Mouse (Mus musculus): ENCODE measurements around the gene Gm42372. TPM values are rescaled to one million over a fixed set of nuclear protein-coding genes. Genes with fewer than 3 reads are reported as not detected.
A peak's percentile ranks its signal among the peaks of the same experiment; 100 is the strongest.

Gene Gm42372
- polyA plus RNA-seq, 1 experiment from 2014 or later: 0.14 TPM

DNA sequence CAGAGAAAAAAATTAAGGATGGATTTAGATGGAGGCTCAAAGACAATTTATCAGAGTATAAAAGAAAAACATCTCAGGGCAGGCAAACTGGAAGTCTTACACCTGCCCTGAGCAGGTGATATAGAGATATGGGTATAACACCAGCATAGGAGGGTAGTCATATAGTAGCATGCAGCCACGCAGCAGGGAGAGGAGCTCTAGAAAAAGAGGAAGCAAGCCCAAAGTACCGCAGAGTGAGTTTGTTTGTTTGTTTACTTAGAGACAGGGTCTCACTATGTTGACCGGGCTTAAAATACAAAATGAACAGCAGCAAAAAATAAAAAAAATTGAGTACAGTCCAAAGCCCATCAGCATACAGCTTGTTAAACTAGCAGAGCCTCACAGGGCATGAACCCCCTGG, 11.7 kb upstream of the Gm42372 start:
- no peak overlapping the region for H3K9ac ChIP-seq
- H3K36me3 ChIP-seq: no peaks in the 10 kb centered on the region
- WGBS: 80% methylated on average over 3 of the region's 3 CpGs
- peaks cover 9% of the 10 kb centered on the region for H3K4me1 ChIP-seq (replicated peaks)
- H3K4me2 ChIP-seq: no peak overlapping the region
- peaks cover 12% of the 10 kb centered on the region for H3K9me3 ChIP-seq (replicated peaks)
- peak overlapping the region; percentile 28 for H3K27ac ChIP-seq (ENCODE audit: poor library complexity, severe bottlenecking)
- no peak overlapping the region for H3K4me3 ChIP-seq
- H3K27me3 ChIP-seq (replicated peaks): no peaks in the 10 kb centered on the region
- ATAC-seq (ENCODE audit: insufficient number of reproducible peaks, low FRiP score): no peak

DNA sequence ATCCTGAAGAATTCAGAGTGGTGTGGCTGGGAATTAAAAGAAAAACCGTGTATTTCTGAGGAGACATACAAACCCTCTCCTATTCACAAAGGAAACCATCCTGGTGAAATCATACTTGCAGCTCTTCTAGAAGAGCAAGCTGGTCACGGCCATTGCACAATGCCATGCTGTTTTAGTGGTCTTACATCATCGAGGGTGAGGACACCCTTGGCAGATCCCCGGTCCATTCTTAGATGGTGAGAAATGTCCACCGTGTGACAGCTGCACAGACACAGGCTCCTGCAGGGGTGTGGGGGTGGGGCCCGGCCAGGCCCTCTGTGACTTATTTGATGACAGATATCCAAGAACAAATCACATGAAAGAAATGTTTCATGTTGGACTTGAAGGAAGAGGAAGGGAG, 8.9 kb upstream of the Gm42372 start:
- WGBS: 30% methylated on average over 6 of the region's 6 CpGs
- H3K27ac ChIP-seq (ENCODE audit: poor library complexity, severe bottlenecking): peak overlapping the region; percentile 34; the same call in 1 of the 2 replicates
- no peaks in the 10 kb centered on the region for H3K36me3 ChIP-seq
- H3K27me3 ChIP-seq (replicated peaks): no peaks in the 10 kb centered on the region
- H3K9ac ChIP-seq: no peak overlapping the region
- 0 out of 2 replicates have a peak, but pooled peaks have one; percentile 54 for ATAC-seq (ENCODE audit: insufficient number of reproducible peaks, low FRiP score)
- H3K4me2 ChIP-seq: no peak overlapping the region
- peaks cover 13% of the 10 kb centered on the region for H3K4me1 ChIP-seq (replicated peaks)
- H3K9me3 ChIP-seq (replicated peaks): peaks cover 12% of the 10 kb centered on the region
- H3K4me3 ChIP-seq: no peak overlapping the region

- no peak for ATAC-seq (ENCODE audit: insufficient number of reproducible peaks, low FRiP score)
- H3K9ac ChIP-seq: no peak overlapping the region
- 43% methylated on average over 8 of the region's 8 CpGs for WGBS
Measured at GRCm38 (mm10) chr7:16976298-16976697, 6.6 kb upstream of the Gm42372 start.

GRCm38 (mm10) chr7:16978173-16978572, 4.7 kb upstream of the Gm42372 start:
- ATAC-seq (ENCODE audit: insufficient number of reproducible peaks, low FRiP score): no peak

More at GRCm38 (mm10) chr7:16976298-16976697, 6.6 kb upstream of the Gm42372 start:
- Histone ChIP-seq H3K27ac (ENCODE audit: poor library complexity, severe bottlenecking) (no peak overlapping the region), H3K27me3 (replicated peaks) (no peaks in the 10 kb centered on the region), H3K36me3 (no peaks in the 10 kb centered on the region), H3K4me2 (no peak overlapping the region), H3K4me1 (replicated peaks) (peaks cover 21% of the 10 kb centered on the region), H3K4me3 (no peak overlapping the region), H3K9me3 (replicated peaks) (no peaks in the 10 kb centered on the region)

DNA sequence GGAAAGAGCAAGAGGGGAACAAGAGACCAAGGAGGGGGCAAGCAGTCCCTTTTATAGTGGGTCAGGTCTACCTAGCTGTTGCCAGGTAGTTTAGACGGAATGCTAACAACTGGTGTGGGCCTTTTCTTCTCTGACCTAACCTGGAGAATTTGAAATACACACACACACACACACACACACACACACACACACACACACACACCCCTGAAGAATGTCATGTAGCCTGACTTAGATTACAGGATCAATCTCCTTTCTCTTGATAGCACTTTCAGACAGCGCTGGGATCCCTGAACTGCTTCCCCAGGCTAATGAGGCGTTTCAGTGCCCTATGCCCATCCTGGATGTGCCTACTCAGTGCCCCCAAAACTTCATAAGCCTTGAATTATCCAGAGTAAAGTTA, 4.3 kb upstream of the Gm42372 start:
- Histone ChIP-seq H3K4me1 (replicated peaks) (peaks cover 28% of the 10 kb centered on the region), H3K4me3 (no peak overlapping the region), H3K4me2 (no peak overlapping the region), H3K36me3 (no peaks in the 10 kb centered on the region), H3K9me3 (replicated peaks) (no peaks in the 10 kb centered on the region), H3K9ac (no peak overlapping the region), H3K27ac (ENCODE audit: poor library complexity, severe bottlenecking) (no peak overlapping the region), H3K27me3 (replicated peaks) (no peaks in the 10 kb centered on the region)
- WGBS: 93% methylated on average over 3 of the region's 3 CpGs
- ATAC-seq (ENCODE audit: insufficient number of reproducible peaks, low FRiP score): no peak

More at GRCm38 (mm10) chr7:16978173-16978572, 4.7 kb upstream of the Gm42372 start:
- peaks cover 27% of the 10 kb centered on the region for H3K4me1 ChIP-seq (replicated peaks)
- H3K36me3 ChIP-seq: no peaks in the 10 kb centered on the region
- H3K9ac ChIP-seq: no peak overlapping the region
- H3K27ac ChIP-seq (ENCODE audit: poor library complexity, severe bottlenecking): no peak overlapping the region
- no peaks in the 10 kb centered on the region for H3K9me3 ChIP-seq (replicated peaks)
- no peak overlapping the region for H3K4me3 ChIP-seq
- H3K27me3 ChIP-seq (replicated peaks): no peaks in the 10 kb centered on the region
- H3K4me2 ChIP-seq: no peak overlapping the region
- WGBS: 67% methylated on average over 6 of the region's 6 CpGs

DNA sequence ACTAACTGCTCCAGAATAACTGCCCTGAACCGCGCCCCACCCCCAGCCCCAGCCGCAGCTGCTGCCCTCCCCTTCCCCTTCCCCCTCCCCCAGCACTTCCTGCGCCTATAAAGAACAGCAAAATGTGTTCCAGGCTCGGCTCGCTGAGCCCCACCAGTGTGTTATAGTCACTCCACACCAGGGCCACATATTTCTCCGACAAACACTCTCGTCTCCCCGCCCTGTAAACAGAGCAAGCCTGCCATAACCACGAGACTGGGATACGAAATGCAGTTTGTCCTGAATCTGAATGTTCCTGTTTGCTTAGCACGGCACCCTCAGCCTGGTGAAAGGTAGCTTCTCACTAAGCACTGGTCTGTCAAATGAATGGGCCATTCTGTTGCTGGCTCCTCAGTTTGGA, 2.5 kb upstream of the Gm42372 start:
- peak overlapping the region; percentile 77 for H3K27ac ChIP-seq (ENCODE audit: poor library complexity, severe bottlenecking)
- WGBS: 3% methylated on average over 12 of the region's 12 CpGs
- H3K36me3 ChIP-seq: no peaks in the 10 kb centered on the region
- H3K27me3 ChIP-seq (replicated peaks): no peaks in the 10 kb centered on the region
- H3K4me3 ChIP-seq: peak overlapping the region; percentile 33
- H3K4me2 ChIP-seq: peak overlapping the region; percentile 62
- peak; percentile 66 for ATAC-seq (ENCODE audit: insufficient number of reproducible peaks, low FRiP score)
- no peaks in the 10 kb centered on the region for H3K9me3 ChIP-seq (replicated peaks)
- peaks cover 26% of the 10 kb centered on the region for H3K4me1 ChIP-seq (replicated peaks)
- H3K9ac ChIP-seq: peak overlapping the region; percentile 59

- Histone ChIP-seq H3K4me1 (replicated peaks) (peaks cover 48% of the 10 kb centered on the region), H3K27me3 (replicated peaks) (no peaks in the 10 kb centered on the region), H3K36me3 (no peaks in the 10 kb centered on the region), H3K27ac (ENCODE audit: poor library complexity, severe bottlenecking) (0 out of 2 replicates have a peak overlapping the region, but pooled peaks have one; percentile 33), H3K4me3 (no peak overlapping the region), H3K9me3 (replicated peaks) (0 out of 2 replicates have a peak, but pooled peaks cover 2% of the 10 kb centered on the region), H3K4me2 (no peak overlapping the region), H3K9ac (no peak overlapping the region)
- WGBS: 52% methylated on average over 7 of the region's 7 CpGs
- ATAC-seq (ENCODE audit: insufficient number of reproducible peaks, low FRiP score): no peak
Measured at GRCm38 (mm10) chr7:16987541-16988149, 4.8 kb downstream of the Gm42372 start.

DNA sequence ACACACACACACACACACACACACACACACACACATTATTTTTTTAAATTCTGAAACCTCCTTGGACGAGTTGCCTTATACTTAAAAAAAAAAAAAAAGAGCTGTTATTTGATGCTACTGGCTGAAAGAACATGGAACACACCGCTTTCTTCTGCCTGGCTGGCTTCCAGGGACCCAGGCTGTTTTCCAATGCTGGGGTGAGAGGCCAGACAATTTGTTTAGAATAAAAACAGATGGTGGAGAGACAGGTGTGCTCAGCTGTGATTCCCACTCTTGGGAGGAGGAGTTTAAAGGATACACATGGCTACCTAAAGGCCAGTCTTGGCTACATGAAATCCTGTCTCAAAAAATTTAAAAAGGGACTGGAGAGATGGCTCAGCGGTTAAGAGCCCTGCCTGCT, 5.5 kb downstream of the Gm42372 start:
- Histone ChIP-seq H3K9me3 (replicated peaks) (0 out of 2 replicates have a peak, but pooled peaks cover 2% of the 10 kb centered on the region), H3K9ac (no peak overlapping the region), H3K4me2 (no peak overlapping the region), H3K4me3 (no peak overlapping the region), H3K27me3 (replicated peaks) (no peaks in the 10 kb centered on the region), H3K27ac (ENCODE audit: poor library complexity, severe bottlenecking) (no peak overlapping the region), H3K36me3 (no peaks in the 10 kb centered on the region), H3K4me1 (replicated peaks) (peaks cover 44% of the 10 kb centered on the region)
- 53% methylated on average over 3 of the region's 3 CpGs for WGBS
- ATAC-seq (ENCODE audit: insufficient number of reproducible peaks, low FRiP score): no peak

GRCm38 (mm10) chr7:16990006-16990744, 7.3 kb downstream of the Gm42372 start:
- Histone ChIP-seq H3K4me2 (peak overlapping the region; percentile 33), H3K27ac (ENCODE audit: poor library complexity, severe bottlenecking) (peak overlapping the region; percentile 85), H3K36me3 (peaks cover 4% of the 10 kb centered on the region), H3K27me3 (replicated peaks) (no peaks in the 10 kb centered on the region), H3K9me3 (replicated peaks) (0 out of 2 replicates have a peak, but pooled peaks cover 2% of the 10 kb centered on the region), H3K4me3 (no peak overlapping the region), H3K9ac (no peak overlapping the region), H3K4me1 (replicated peaks) (peaks cover 51% of the 10 kb centered on the region)
- 30% methylated on average over 15 of the region's 15 CpGs for WGBS
- ATAC-seq (ENCODE audit: insufficient number of reproducible peaks, low FRiP score): no peak

- Histone ChIP-seq H3K4me2 (peak overlapping the region; percentile 36), H3K36me3 (peaks cover 21% of the 10 kb centered on the region), H3K27me3 (replicated peaks) (no peaks in the 10 kb centered on the region), H3K4me1 (replicated peaks) (peaks cover 61% of the 10 kb centered on the region), H3K9me3 (replicated peaks) (0 out of 2 replicates have a peak, but pooled peaks cover 2% of the 10 kb centered on the region), H3K9ac (0 out of 2 replicates have a peak overlapping the region, but pooled peaks have one; percentile 3), H3K4me3 (no peak overlapping the region), H3K27ac (ENCODE audit: poor library complexity, severe bottlenecking) (peak overlapping the region; percentile 85)
- WGBS: 57% methylated on average over 18 of the region's 18 CpGs
- peak; percentile 67 for ATAC-seq (ENCODE audit: insufficient number of reproducible peaks, low FRiP score)
Measured at GRCm38 (mm10) chr7:16991681-16992450, 9.0 kb downstream of the Gm42372 start.

DNA sequence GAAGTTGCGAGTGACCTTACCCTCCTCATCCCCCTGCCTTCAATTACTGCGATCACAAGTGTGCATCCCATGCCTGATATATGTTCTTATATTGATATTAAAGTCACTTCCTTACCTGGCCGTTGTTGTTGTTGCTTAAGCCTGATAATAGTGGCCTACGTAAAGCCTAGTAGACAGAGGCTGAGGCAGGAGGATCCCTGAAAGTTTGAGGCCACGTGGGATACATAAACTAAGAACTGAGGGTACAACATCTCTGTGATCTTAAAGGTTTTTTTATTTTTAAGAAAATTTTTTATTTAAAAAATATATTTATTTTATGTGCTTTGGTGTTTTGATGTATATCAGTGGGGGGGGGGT, 9.5 kb downstream of the Gm42372 start, which contains the start of gene Ccdc8:
Gene Ccdc8 (plus strand): TSS at position 258 of the 357 bp plus-strand sequence.
- ATAC-seq (ENCODE audit: insufficient number of reproducible peaks, low FRiP score): no peak
- Histone ChIP-seq H3K4me2 (peak within 1 kb of the TSS; percentile 91), H3K9ac (peak within 1 kb of the TSS; percentile 95; the same call in 1 of the 2 replicates), H3K27ac (ENCODE audit: poor library complexity, severe bottlenecking) (peak within 1 kb of the TSS; percentile 90), H3K36me3 (peaks cover 27% of the 10 kb centered on the region), H3K27me3 (replicated peaks) (no peaks in the 10 kb centered on the region), H3K4me1 (replicated peaks) (peaks cover 64% of the 10 kb centered on the region), H3K9me3 (replicated peaks) (0 out of 2 replicates have a peak, but pooled peaks cover 2% of the 10 kb centered on the region), H3K4me3 (peak within 1 kb of the TSS; percentile 79)
- WGBS: 94% methylated on average over 5 of the region's 5 CpGs

All from heart, embryonic 12.5 days (tissue).